Mouse (Mus musculus): Measurements from ENCODE around the gene Kcp. TPM values are rescaled to one million over a fixed set of nuclear protein-coding genes. Genes with fewer than 3 reads are reported as not detected.

Kcp gene
- total and polyA plus RNA-seq, 2 experiments from 2014 or later: 6.7 to 31.2 TPM

DNA sequence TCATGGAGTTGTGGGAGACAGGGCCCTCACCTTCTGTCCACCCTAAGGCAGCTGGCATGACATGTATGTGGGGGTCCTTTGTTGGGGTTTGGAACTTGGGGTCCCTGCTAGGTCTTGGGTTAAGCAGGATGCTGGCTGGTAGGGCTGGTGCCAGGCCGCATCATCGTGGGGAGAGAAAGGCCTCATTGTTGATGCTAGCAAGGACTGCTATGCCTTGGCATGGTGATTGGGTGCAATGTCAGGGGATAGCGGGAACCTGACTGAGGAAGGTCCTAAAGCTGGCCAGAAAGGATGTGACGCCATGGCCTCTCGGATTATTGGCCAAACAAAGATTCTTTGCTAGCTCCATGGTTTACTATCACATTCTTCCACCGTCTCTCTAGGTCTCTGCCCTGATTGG, 68.0 kb downstream of the Kcp start:
- H3K27ac ChIP-seq (ENCODE audit: low read depth, low read length): no peak overlapping the region
- no peaks in the 10 kb centered on the region for H3K36me3 ChIP-seq (ENCODE audit: insufficient read depth)
- H3K4me1 ChIP-seq (ENCODE audit: insufficient read depth): no peaks in the 10 kb centered on the region
- H3K9me3 ChIP-seq (ENCODE audit: low read length): no peaks in the 10 kb centered on the region
- H3K4me3 ChIP-seq (ENCODE audit: low read depth, low read length): no peak overlapping the region
- H3K9ac ChIP-seq: no peak overlapping the region
- TF ChIP-seq CTCF (IDR thresholded peaks at IDR 0.05; ENCODE audit: low read depth): no peak
- H3K4me2 ChIP-seq (ENCODE audit: low read depth): no peak overlapping the region
- WGBS: 86% methylated on average over 6 of the region's 6 CpGs
- DNase-seq (no peak), ATAC-seq (no peak)
- H3K27me3 ChIP-seq (ENCODE audit: insufficient read depth, low read length): peaks cover under 1% of the 10 kb centered on the region; the same call in 1 of the 2 replicates

GRCm38 (mm10) chr6:29439251-29439650, 68.5 kb downstream of the Kcp start:
- ATAC-seq (no peak), DNase-seq (no peak)
- no peak overlapping the region for H3K4me2 ChIP-seq (ENCODE audit: low read depth)
- 70% methylated on average over 4 of the region's 4 CpGs for WGBS
- no peak overlapping the region for H3K4me3 ChIP-seq (ENCODE audit: low read depth, low read length)
- no peak overlapping the region for H3K27ac ChIP-seq (ENCODE audit: low read depth, low read length)
- peaks cover 6% of the 10 kb centered on the region for H3K27me3 ChIP-seq (ENCODE audit: insufficient read depth, low read length)
- no peaks in the 10 kb centered on the region for H3K36me3 ChIP-seq (ENCODE audit: insufficient read depth)
- no peaks in the 10 kb centered on the region for H3K9me3 ChIP-seq (ENCODE audit: low read length)
- no peak overlapping the region for H3K9ac ChIP-seq
- TF ChIP-seq CTCF (IDR thresholded peaks at IDR 0.05; ENCODE audit: low read depth): no peak
- no peaks in the 10 kb centered on the region for H3K4me1 ChIP-seq (ENCODE audit: insufficient read depth)

DNA sequence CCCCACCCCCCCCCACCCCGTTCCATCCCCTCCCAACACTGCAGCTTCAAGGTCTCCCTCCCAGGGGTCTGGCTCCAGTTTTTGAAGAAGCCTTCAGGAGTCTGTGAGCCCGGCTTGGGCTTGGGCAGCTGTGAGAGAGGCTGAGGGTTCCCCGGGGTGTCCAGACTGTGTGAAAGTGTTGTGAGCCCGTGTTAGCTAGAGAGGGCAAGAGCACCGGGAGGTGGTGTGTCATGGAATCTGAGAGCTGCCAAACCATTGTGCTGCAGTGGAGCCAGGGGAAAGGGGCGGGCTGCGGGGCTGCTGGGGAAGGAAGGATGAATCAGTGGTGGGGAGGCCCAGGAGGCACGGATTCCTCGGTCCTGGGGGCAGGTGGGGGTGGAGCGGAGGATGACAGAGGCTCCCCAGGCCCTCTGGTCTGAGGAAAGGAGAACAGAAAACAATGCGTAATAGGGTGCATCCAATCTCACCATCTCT, 71.3 kb downstream of the Kcp start:
- Histone ChIP-seq H3K27me3 (ENCODE audit: insufficient read depth, low read length) (peaks cover 29% of the 10 kb centered on the region), H3K4me3 (ENCODE audit: low read depth, low read length) (no peak overlapping the region), H3K36me3 (ENCODE audit: insufficient read depth) (no peaks in the 10 kb centered on the region), H3K9ac (no peak overlapping the region), H3K4me2 (ENCODE audit: low read depth) (0 out of 2 replicates have a peak overlapping the region, but pooled peaks have one; percentile 23), H3K9me3 (ENCODE audit: low read length) (no peaks in the 10 kb centered on the region), H3K4me1 (ENCODE audit: insufficient read depth) (0 out of 2 replicates have a peak, but pooled peaks cover 8% of the 10 kb centered on the region), H3K27ac (ENCODE audit: low read depth, low read length) (no peak overlapping the region)
- DNase-seq: no peak
- peak; percentile 56 for ATAC-seq
- 6% methylated on average over 11 of the region's 11 CpGs for WGBS
- TF ChIP-seq CTCF (IDR thresholded peaks at IDR 0.05; ENCODE audit: low read depth): no peak

- TF ChIP-seq CTCF (IDR thresholded peaks at IDR 0.05; ENCODE audit: low read depth): no peak
- Histone ChIP-seq H3K4me3 (ENCODE audit: low read depth, low read length) (no peak overlapping the region), H3K36me3 (ENCODE audit: insufficient read depth) (no peaks in the 10 kb centered on the region), H3K27ac (ENCODE audit: low read depth, low read length) (peak overlapping the region; percentile 21; the same call in 1 of the 2 replicates), H3K27me3 (ENCODE audit: insufficient read depth, low read length) (peaks cover 29% of the 10 kb centered on the region), H3K9me3 (ENCODE audit: low read length) (no peaks in the 10 kb centered on the region), H3K9ac (peak overlapping the region; percentile 4; the same call in 1 of the 2 replicates), H3K4me1 (ENCODE audit: insufficient read depth) (0 out of 2 replicates have a peak, but pooled peaks cover 8% of the 10 kb centered on the region), H3K4me2 (ENCODE audit: low read depth) (0 out of 2 replicates have a peak overlapping the region, but pooled peaks have one; percentile 23)
- DNase-seq (no peak), ATAC-seq (0 out of 2 replicates have a peak, but pooled peaks have one; percentile 12)
- WGBS: 18% methylated on average over 6 of the region's 6 CpGs
Measured at GRCm38 (mm10) chr6:29435940-29436451, 71.8 kb downstream of the Kcp start.

- no peaks in the 10 kb centered on the region for H3K9me3 ChIP-seq (ENCODE audit: low read length)
- WGBS: 16% methylated on average over 11 of the region's 13 CpGs
- DNase-seq: no peak
- peak overlapping the region; percentile 66; the same call in 1 of the 2 replicates for H3K4me2 ChIP-seq (ENCODE audit: low read depth)
- 0 out of 2 replicates have a peak, but pooled peaks cover 8% of the 10 kb centered on the region for H3K4me1 ChIP-seq (ENCODE audit: insufficient read depth)
- ATAC-seq: peak; percentile 33; the same call in 1 of the 2 replicates
- H3K9ac ChIP-seq: peak overlapping the region; percentile 4; the same call in 1 of the 2 replicates
- peaks cover 29% of the 10 kb centered on the region for H3K27me3 ChIP-seq (ENCODE audit: insufficient read depth, low read length)
- no peaks in the 10 kb centered on the region for H3K36me3 ChIP-seq (ENCODE audit: insufficient read depth)
- no peak overlapping the region for H3K27ac ChIP-seq (ENCODE audit: low read depth, low read length)
- TF ChIP-seq CTCF (IDR thresholded peaks at IDR 0.05; ENCODE audit: low read depth): no peak
- H3K4me3 ChIP-seq (ENCODE audit: low read depth, low read length): no peak overlapping the region
Measured at GRCm38 (mm10) chr6:29434911-29435691, 72.7 kb downstream of the Kcp start.

DNA sequence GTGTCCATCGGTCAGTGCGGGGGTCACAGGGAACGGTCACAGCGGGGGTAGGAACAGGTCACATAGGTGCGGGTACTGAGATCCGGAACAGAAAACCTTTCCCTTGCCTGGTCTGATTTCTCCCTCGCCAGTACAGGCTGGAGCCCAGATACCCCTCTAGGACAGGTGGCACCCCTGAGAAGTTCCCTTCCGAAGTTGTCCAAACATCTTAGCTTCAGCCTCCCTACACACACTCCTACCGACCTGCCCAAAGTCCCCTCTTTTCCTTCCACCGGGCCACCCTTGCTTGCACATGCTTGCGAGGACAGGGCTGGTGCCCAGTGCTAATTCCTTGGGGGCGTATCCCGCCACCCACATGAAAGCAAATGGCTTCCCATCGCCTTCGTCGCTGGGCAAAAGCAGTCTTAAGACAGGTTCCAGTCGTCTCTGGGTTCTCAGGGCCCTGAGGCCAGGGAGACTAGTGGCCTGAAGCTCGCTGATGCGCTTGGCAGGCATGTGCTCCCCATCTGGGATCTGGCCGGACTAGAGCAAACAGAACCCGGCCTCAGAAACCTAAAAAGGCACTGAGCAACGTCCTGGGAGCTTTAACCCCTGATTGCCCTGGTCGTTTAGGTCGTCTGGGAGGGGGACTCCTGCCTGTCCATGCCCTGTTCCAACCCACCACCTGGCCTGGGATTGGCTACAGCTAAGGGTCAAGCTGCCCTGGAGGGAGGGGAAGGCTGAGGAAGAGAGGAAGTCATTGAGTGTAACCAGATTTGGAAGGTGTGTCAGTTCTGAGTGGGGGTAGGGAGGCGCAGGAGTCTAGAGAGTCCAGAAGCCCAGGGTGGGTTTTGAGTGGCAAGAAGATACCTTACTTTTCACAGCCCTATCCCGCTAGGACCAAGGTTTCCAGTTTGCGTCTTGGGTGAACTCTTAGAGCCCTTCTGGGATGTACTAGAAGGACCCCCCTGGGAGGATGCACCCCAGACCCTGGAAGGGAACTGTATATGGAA, 73.7 kb downstream of the Kcp start:
- Histone ChIP-seq H3K4me2 (ENCODE audit: low read depth) (peak overlapping the region; percentile 66), H3K27me3 (ENCODE audit: insufficient read depth, low read length) (peaks cover 29% of the 10 kb centered on the region), H3K4me3 (ENCODE audit: low read depth, low read length) (peak overlapping the region; percentile 33), H3K9ac (0 out of 2 replicates have a peak overlapping the region, but pooled peaks have one; percentile 43), H3K9me3 (ENCODE audit: low read length) (no peaks in the 10 kb centered on the region), H3K36me3 (ENCODE audit: insufficient read depth) (no peaks in the 10 kb centered on the region), H3K27ac (ENCODE audit: low read depth, low read length) (no peak overlapping the region), H3K4me1 (ENCODE audit: insufficient read depth) (0 out of 2 replicates have a peak, but pooled peaks cover 8% of the 10 kb centered on the region)
- ATAC-seq: no peak
- no peak for TF ChIP-seq CTCF (IDR thresholded peaks at IDR 0.05; ENCODE audit: low read depth)
- DNase-seq: no peak
- WGBS: 11% methylated on average over 27 of the region's 27 CpGs

Data from forebrain, postnatal 0 days (tissue).